Mouse (Mus musculus): Measurements from ENCODE around the gene Hmgcl.
"Not testable (repeated sequence)": the region's sequence is repeated elsewhere in the genome, so short reads cannot be mapped to it uniquely, and the experiment has no call there.

Hmgcl gene

GRCm38 (mm10) chr4:135928376-135928775 lies 17.9 kb upstream of the Hmgcl start:
- no peak for DNase-seq

- DNase-seq = no peak
Measured at GRCm38 (mm10) chr4:135929405-135929804, 16.8 kb upstream of the Hmgcl start.

DNA sequence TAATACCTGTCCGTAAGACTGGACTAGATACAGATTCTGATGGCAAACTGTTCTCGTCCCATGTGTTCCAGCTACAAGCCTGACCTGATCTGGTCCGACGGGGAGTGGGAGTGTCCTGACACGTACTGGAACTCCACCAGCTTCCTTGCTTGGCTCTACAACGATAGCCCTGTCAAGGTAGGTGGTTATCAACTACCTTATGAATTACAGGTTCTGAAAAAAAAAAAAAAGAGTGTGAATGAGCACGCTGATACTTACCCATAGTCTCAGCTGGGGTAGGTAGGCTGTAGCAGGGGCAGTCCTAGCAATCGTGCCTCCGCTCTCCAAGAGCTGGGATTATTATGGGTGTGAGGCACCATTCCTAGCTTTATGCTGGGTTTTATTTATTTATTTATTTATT lies 16.4 kb upstream of the Hmgcl start:
- no peak for DNase-seq

- no peak for DNase-seq
Measured at GRCm38 (mm10) chr4:135930239-135930638, 16.0 kb upstream of the Hmgcl start.

DNA sequence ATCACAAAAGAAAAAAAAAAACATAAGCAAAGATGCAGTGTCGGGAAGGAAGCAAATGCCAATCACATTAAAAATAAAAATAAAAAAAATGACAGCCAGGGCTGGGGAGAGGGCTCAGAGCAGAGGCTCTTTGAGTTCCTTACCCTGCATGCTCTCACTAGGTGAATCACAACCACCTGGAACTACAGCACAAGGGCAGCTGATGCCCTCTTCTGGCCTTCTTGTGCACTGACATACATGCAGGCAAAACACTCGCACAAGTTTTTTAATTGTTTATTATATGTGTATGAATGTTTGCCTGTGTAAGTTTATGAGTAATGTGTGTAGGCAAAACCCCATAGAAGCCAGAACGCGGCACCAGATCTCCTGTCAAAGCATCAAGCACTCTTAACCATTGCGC lies 14.4 kb upstream of the Hmgcl start:
- DNase-seq = peak; percentile 49

- no peak for DNase-seq
Measured at GRCm38 (mm10) chr4:135934708-135935500, 11.3 kb upstream of the Hmgcl start.

DNA sequence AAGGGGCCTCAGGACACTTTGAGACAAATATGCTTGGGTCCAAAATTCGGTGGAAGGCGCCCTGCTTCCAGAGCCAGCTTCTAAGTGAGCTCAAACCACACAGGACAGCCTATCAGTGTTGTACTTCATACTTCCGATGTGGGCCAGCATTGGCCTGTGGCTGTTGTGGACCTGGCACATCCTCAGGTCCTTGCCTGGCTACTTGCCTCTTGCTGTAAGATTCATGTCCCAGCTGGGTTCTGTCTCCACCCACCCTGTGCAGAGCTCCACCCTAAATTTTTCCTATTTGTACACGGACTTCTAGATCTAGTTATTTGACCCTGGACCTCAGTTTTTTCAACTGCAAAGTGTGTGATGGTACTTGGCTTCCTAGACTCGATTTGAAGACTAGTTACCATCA lies 10.7 kb upstream of the Hmgcl start:
- no peak for DNase-seq

- DNase-seq = no peak
Measured at GRCm38 (mm10) chr4:135938858-135939257, 7.4 kb upstream of the Hmgcl start.

GRCm38 (mm10) chr4:135941026-135941425 lies 5.2 kb upstream of the Hmgcl start:
- DNase-seq = not testable (repeated sequence)

DNA sequence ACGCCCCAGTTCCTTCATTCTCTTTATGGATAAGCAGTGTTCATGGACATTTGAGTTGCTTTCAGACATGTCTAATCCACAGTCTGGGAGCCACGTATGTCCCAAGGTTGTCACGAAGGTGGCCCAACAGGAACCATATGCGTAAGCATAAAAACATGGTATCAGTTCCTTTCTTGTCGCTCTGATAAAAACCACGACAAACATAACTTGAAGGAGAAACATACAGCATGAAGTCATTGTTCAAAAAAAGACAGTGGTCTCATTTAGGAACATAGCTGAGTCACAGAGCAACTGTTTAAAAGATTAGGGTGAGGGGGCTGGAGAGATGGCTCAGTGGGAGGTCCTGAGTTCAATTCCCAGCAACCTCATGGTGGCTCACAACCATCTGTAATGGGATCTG lies 4.1 kb upstream of the Hmgcl start:
- no peak for DNase-seq

- no peak for DNase-seq
Measured at GRCm38 (mm10) chr4:135943389-135943788, 2.9 kb upstream of the Hmgcl start.

DNA sequence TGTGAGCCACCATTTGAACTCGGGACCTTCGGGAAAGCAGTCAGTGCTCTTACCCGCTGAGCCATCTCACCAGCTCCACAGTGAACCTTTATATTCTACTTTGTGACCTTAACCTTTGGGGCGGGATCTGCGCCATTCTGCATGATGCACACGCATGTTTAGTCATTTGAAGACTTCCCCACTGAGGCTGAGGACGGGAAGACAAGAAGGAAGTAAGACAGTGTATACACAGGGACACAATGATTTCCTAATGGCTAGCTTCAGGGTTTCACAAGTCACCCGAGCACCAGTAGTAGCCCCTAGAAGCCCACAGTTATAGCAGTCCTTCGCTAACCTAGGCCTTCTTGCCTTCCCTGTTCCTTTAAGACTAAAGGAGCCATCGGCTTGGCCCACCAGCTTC lies 542 bp upstream of the Hmgcl start:
- no peak for DNase-seq

GRCm38 (mm10) chr4:135946659-135947301 lies 532 bp downstream of the Hmgcl start:
- DNase-seq = peak; percentile 30

DNA sequence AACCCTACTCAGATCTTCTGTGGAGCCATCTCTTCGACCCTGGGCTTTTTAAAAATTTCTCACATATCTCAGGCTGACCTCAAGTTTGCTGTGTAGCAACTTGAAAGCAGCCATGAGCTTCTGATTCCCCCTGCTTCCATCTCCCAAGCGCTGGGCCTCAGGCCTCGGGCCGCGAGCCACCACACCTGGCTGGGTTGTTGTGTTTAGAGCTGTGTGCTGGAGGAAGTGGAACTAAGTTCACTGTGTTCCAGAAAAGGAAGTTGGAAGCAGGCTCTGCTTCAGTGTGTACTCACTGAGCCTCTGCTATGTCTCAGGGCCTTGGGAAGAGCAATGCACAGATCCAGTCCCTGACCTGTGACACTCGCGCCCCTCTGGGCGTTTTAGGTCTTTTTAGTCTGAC lies 1.9 kb downstream of the Hmgcl start:
- no peak for DNase-seq

DNA sequence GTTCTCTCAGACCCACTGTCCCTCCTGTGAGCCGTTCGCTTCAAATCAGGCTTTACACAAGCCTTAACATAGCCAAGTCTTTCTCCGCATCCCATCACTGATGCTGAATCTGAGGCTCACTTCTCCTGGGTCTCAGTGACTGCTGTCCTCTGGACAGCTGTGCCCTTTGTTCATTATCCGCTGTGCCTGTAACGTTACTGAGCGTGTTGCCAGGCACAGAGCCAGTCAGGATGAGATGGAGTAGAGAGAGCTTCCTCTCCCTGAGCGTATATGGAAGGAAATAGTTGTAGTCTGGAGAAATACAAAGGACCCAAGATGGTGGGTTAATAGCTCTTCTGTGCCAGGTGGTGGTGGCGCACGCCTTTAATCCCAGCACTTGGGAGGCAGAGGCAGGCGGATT lies 3.2 kb downstream of the Hmgcl start:
- peak; percentile 66 for DNase-seq

GRCm38 (mm10) chr4:135949911-135950310 lies 3.7 kb downstream of the Hmgcl start:
- peak; percentile 60 for DNase-seq

DNA sequence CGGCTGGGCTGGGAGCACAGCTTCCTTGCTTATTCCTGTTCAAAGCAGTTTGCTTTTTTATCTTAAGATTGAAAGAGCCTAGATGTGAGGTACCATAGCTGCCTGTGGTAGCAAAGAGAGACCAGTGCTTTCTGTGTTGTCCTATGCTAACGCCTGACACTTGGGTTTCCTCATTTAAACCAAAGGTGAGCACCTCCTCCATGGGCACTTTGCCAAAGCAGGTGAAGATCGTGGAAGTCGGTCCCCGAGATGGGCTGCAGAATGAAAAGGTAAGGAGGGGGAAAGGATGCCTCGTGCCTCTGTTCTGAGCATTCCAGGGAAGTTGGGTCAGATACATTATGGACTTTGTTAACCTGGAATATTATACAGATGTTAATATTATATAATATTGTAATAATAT lies 4.1 kb downstream of the Hmgcl start:
- DNase-seq = no peak

GRCm38 (mm10) chr4:135951505-135951904 lies 5.3 kb downstream of the Hmgcl start:
- DNase-seq = no peak

- no peak for DNase-seq
Measured at GRCm38 (mm10) chr4:135953179-135953578, 6.9 kb downstream of the Hmgcl start.

DNA sequence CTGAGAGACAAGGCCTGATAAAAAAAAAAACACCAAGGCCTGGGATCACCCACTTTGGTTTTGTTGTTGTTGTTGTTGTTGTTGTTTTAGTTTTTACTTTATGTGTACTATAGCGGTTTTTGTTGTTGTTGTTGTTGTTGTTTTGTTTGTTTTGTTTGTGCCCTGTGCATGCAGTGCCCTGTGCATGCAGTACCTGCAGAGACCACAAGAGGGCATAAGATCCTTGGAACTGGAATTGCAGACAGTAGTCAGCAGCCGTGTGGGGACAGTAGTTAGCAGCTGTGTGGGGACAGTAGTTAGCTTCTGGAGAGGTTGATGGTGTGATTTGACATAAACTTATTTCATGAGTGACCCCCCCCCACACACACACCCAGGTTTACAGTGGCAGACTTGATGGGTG lies 8.0 kb downstream of the Hmgcl start:
- DNase-seq = peak; percentile 87

GRCm38 (mm10) chr4:135955886-135956285 lies 9.6 kb downstream of the Hmgcl start:
- DNase-seq = no peak

GRCm38 (mm10) chr4:135958354-135958753 lies 12.1 kb downstream of the Hmgcl start:
- peak; percentile 79 for DNase-seq

DNA sequence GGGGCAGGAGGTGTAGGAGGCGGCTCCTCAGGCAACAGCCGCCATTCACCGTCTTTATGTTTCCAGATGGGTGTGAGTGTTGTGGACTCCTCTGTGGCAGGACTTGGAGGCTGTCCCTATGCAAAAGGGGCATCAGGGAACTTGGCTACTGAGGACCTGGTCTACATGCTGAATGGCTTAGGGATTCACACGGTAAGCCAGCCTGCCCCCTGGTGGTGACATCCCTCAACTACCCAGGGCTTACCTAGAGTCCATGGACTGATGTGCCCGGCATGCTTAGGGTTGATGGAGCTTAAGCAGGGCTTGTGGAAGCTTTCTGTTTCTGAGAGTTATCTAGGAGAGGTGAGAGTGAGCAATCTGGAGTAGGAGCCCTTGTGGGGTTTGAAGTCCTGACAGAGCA lies 14.5 kb downstream of the Hmgcl start:
- peak; percentile 90 for DNase-seq

DNA sequence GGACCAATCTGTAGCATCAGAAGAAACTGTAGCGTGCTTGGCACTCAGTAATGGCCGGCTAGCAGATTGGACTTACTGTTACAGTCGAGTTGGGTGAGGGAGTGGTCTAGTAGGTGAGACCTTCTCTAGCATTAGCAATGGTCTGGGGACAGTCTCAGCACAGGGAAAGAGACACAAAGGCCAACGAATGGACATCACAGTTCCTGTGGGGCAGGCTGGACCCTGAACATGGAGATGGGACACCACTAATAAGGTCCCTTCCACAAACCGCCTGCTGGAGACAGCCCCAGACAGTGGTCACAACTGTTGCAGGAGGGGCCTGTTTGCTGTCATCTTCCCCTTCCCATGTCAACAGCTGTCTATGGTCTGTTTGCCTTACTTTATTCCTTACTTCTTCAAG lies 15.5 kb downstream of the Hmgcl start:
- no peak for DNase-seq

- DNase-seq = no peak
Measured at GRCm38 (mm10) chr4:135962198-135962597, 15.9 kb downstream of the Hmgcl start.

Measured in kidney, postnatal 10 days (tissue).